Mouse (Mus musculus): ENCODE results near the gene Hdac4. TPM values are rescaled to one million over a fixed set of nuclear protein-coding genes. Genes with fewer than 3 reads are reported as not detected.

The Hdac4 gene
- polyA plus RNA-seq, 1 experiment from 2014 or later: 20.7 TPM

DNA sequence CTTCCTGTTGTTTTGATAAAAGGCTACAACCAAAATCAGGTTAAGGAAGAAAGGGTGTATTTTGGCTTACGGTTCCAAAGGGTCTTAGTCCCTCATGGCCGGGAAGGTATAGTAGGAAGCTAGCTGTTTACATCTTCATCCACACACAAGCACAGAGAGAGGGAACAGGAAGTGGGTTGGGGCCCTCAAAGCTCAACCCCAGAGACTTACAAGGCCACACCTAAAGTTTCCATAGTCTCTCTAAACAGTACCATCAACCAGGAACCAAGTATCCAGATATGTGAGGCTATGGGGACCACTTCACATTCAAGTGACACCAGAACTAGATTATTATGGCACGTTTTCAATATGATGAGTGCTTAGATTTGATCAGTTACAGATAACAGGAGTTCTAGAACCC lies 5.0 kb downstream of the Hdac4 start:
- no peak for DNase-seq (ENCODE audit: low spot score)
- no peaks in the 10 kb centered on the region for H3K27me3 ChIP-seq (ENCODE audit: low read depth, poor library complexity, severe bottlenecking)
- H3K36me3 ChIP-seq: no peaks in the 10 kb centered on the region
- H3K4me3 ChIP-seq: no peak overlapping the region
- no peaks in the 10 kb centered on the region for H3K4me1 ChIP-seq
- 89% methylated on average over 3 of the region's 3 CpGs for WGBS
- H3K9me3 ChIP-seq (replicated peaks): no peaks in the 10 kb centered on the region
- no peak overlapping the region for H3K27ac ChIP-seq

DNA sequence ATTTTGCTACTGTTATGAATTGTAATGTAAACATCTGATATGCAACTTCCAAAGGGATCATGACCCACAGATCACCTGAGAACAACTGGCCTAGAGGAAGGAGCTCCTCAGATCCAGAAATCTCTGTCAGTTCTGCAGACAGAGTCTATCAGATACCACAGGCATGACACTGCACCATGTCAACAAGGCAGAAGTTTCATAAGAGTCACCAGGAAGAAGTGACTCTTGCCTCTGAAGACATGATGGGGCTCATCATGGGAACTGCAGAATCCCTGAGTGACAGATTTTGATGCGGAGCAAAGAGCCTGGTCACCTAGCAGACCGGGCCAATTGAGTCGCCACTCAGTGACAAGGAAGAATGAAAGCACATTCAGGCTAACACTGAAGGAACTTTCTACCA lies 8.4 kb downstream of the Hdac4 start:
- H3K27me3 ChIP-seq (ENCODE audit: low read depth, poor library complexity, severe bottlenecking): no peaks in the 10 kb centered on the region
- H3K4me3 ChIP-seq: no peak overlapping the region
- WGBS: 95% methylated on average over 3 of the region's 3 CpGs
- no peak for DNase-seq (ENCODE audit: low spot score)
- H3K27ac ChIP-seq: no peak overlapping the region
- H3K36me3 ChIP-seq: no peaks in the 10 kb centered on the region
- no peaks in the 10 kb centered on the region for H3K9me3 ChIP-seq (replicated peaks)
- no peaks in the 10 kb centered on the region for H3K4me1 ChIP-seq

DNA sequence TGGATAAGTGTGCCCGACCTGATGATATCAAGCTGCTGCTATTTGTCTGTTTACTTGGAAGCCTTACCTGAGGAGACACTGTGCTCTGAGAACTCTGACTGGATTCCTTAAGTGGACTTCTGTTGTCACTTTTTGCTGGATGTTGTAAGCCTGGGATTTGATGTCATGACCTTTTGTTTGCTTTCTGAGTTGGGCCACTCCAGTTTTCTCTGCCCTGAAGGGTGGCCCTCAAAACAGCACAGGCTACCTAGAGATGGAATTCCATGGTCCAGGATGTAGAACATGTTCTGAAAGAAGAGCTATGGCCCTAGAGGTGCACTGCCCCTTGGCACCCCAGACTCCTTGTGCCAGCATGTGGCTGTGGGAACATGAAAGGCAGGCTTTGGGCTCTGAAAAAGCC lies 10.9 kb downstream of the Hdac4 start:
- H3K36me3 ChIP-seq: no peaks in the 10 kb centered on the region
- no peak for DNase-seq (ENCODE audit: low spot score)
- peaks cover 9% of the 10 kb centered on the region for H3K4me1 ChIP-seq
- H3K27ac ChIP-seq: no peak overlapping the region
- no peak overlapping the region for H3K4me3 ChIP-seq
- WGBS: 76% methylated on average over 1 of the region's 1 CpGs
- no peaks in the 10 kb centered on the region for H3K9me3 ChIP-seq (replicated peaks)
- H3K27me3 ChIP-seq (ENCODE audit: low read depth, poor library complexity, severe bottlenecking): no peaks in the 10 kb centered on the region

DNA sequence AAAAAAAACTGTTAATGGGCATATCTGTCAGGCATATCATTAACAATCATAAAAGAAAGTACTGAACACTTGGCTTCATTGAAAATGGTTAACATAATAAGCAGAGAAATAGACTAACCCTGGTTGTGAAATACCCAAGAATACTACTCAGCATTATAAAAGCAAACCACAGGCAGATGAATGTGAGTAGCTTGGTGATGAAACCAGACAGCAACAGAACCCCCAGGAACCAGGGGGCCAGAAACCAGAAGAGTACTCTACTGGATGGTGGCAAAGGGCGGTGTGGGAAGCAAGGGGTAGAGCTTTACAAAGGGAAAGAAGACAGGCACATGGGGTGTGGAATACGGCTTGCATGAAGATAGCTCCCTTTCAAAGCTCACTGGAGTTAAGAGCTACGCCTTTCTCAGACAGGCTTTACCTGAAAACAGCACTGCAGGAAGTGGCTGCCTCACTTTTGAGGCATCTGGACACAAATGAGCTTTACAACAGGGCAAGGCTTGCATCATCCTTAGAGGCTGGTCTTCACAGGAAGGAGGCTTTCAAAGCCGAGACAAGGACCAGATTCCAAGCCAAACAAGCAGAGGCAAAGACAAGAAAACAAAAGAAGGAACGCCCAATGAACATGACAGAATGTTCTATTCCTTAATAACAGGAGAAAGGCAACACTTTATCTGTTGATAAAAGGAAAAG lies 12.3 kb downstream of the Hdac4 start:
- Histone ChIP-seq H3K9me3 (replicated peaks) (no peaks in the 10 kb centered on the region), H3K4me1 (peaks cover 18% of the 10 kb centered on the region), H3K4me3 (no peak overlapping the region), H3K27ac (no peak overlapping the region), H3K27me3 (ENCODE audit: low read depth, poor library complexity, severe bottlenecking) (no peaks in the 10 kb centered on the region), H3K36me3 (no peaks in the 10 kb centered on the region)
- DNase-seq (ENCODE audit: low spot score): no peak
- WGBS: 79% methylated on average over 5 of the region's 5 CpGs

DNA sequence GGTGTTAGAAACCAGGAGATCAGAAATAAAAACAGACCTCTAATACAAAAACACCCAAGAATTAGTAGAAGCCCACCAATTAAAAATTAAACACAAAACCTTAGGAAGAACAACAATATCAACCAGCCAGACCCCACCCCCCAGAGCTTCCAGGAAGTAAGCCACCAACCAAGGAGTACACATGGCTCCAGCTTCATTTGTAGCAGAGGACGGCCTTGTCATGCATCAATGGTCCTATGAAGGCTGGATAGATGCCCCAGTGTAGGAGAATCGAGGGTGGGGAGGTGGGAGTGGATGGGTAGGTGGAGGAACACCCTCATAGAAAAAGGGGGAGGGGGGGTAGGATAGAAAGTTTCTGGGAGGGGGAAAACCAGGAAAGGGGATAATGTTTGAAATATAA lies 13.5 kb downstream of the Hdac4 start:
- H3K4me3 ChIP-seq: no peak overlapping the region
- no peaks in the 10 kb centered on the region for H3K9me3 ChIP-seq (replicated peaks)
- DNase-seq (ENCODE audit: low spot score): no peak
- no peaks in the 10 kb centered on the region for H3K36me3 ChIP-seq
- peaks cover 30% of the 10 kb centered on the region for H3K4me1 ChIP-seq
- WGBS: 82% methylated on average over 2 of the region's 2 CpGs
- H3K27ac ChIP-seq: no peak overlapping the region
- no peaks in the 10 kb centered on the region for H3K27me3 ChIP-seq (ENCODE audit: low read depth, poor library complexity, severe bottlenecking)

DNA sequence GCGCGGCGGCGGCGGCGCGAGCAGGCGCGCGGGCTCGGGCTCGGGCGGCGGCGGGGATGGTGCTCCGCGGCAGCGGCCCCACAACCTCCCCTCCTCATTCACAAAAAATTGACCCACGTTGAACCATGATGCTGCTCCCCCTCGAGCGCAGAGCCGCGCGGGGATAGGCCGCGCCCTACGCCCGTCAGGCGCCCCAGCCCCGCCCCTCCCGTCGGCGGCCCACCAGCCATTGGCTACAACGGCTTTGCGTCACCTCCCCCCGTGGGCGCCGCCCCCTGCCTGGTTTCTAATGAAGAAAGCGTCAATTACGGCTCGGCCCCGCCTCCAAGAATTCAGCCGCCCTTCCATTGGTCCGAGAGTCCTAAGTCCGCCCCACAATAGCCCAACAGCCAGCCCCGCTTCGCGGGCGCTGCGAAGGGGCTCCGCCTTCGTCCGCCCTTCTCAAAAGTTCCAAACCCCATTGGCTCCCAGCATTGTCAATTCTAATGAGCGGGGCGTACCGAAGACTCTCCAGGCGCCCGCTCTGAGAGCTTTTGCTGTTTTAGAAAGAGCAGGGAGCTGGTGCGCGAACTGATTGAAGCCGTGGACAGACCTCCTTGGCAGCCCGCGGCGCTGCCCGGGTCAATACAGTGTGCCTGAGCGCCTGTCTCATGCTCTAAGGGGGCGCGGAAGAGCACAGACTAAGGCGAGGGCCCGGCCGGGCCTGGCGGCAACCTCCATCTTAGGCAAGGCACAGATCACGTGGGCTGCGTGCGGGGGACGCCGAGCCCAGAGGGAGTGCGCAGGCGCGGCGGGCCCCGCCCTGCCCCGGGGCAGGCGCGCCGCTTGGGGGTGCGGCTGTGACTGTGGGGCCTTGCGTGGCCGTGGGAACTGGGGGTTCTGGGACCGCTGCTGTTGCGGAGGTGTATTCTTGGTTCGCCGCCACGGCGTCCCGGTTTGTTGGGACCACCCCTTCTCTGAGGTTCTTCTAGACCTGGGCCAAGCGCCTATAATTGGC lies 15.1 kb downstream of the Hdac4 start:
- Histone ChIP-seq H3K9me3 (replicated peaks) (no peaks in the 10 kb centered on the region), H3K36me3 (no peaks in the 10 kb centered on the region), H3K27ac (peak overlapping the region; percentile 96), H3K4me1 (peaks cover 32% of the 10 kb centered on the region), H3K4me3 (peak overlapping the region; percentile 84), H3K27me3 (ENCODE audit: low read depth, poor library complexity, severe bottlenecking) (no peaks in the 10 kb centered on the region)
- peak; percentile 98 for DNase-seq (ENCODE audit: low spot score)
- 5% methylated on average over 96 of the region's 97 CpGs for WGBS

DNA sequence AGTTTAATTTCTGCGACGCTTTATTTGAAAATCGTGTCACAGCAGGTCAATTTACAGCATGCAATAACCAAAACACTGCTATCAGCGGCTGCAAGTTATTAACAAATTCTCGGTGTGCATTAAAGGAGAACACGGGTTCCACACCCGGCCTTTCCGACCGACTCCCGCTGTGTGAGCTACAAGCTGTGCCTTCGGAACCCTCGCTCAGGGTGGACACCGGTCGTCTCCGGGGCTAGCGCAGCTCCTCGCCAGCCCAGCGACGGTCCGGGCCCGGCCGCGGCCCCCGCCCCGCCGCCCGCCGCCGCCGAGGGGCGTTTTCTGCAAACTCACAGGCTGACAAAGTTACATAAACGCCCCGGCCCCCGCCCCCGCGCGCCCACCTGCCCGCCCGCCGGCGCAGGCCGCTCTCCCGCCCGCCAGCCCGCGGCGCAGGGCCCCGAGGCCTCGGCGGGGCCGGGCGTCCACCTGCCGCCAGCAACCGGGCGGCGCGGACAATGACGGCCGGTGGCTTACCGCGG lies 16.0 kb downstream of the Hdac4 start:
- Histone ChIP-seq H3K27ac (peak overlapping the region; percentile 96), H3K27me3 (ENCODE audit: low read depth, poor library complexity, severe bottlenecking) (no peaks in the 10 kb centered on the region), H3K4me3 (peak overlapping the region; percentile 84), H3K36me3 (no peaks in the 10 kb centered on the region), H3K4me1 (peaks cover 40% of the 10 kb centered on the region), H3K9me3 (replicated peaks) (no peaks in the 10 kb centered on the region)
- peak; percentile 72 for DNase-seq (ENCODE audit: low spot score)
- WGBS: under 1% methylated on average over 60 of the region's 61 CpGs

DNA sequence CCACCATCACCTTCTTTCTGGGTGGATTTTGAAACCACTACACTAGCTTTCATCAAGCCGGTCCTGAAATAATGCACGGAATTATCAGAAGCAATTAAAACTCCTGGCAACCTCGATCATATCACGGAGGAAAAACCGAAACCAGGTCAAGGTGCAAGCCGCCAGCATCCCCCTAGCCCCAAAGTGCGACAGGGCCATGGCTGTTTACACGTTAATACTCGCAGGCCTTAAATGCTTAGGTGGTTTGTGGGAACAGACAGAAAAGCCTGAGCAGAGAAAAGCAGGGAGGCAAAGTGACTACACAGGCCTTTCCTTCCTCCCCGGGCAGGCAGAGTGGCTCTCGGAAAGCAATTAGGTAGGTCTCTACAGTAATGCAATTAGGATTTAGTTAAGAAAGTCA lies 16.4 kb downstream of the Hdac4 start:
- peak; percentile 46 for DNase-seq (ENCODE audit: low spot score)
- peaks cover 42% of the 10 kb centered on the region for H3K4me1 ChIP-seq
- H3K36me3 ChIP-seq: no peaks in the 10 kb centered on the region

DNA sequence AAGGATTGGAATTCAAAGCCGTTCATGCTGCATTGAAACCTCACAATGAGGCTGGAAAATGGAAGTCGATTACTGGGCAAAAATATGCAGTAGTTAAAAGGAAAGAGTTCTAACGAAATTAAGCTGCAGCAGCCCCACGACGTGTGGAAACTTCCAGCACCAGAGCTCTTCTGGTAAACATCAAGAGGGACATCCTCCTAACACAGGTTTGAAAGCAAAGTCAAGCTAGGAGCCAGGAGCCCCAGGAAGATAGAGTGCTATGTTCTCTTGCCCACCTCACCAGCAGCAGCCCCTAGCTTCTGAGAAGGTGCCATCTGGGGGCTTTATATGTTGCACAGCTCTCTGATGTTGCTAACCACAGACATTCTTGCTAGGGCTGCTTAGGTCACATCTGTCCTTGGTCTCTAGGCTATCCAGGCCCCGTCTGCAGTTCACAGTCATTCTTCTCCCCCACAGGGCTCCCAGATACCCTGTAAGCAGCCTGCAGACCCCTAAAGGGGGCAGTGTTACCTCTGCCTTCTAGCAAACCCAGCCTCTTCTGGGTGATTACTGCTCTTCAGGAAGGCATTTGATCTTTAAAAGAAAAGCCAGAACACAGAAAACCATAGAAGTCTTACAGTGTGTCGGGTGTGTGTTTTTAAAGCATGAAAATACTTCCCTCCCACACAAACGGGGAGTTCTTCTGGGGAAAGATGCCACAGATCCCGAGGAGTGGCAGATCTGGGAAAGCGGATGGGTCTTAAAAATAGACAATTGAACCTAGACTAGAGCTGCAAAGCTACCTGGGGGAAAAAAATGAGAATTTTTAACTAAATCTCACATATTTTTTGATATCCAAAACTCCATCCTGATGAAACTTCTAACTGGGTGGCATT lies 17.2 kb downstream of the Hdac4 start:
- no peaks in the 10 kb centered on the region for H3K36me3 ChIP-seq
- peak overlapping the region; percentile 84 for H3K4me3 ChIP-seq
- H3K9me3 ChIP-seq (replicated peaks): no peaks in the 10 kb centered on the region
- H3K4me1 ChIP-seq: peaks cover 48% of the 10 kb centered on the region
- WGBS: 47% methylated on average over 10 of the region's 10 CpGs
- H3K27me3 ChIP-seq (ENCODE audit: low read depth, poor library complexity, severe bottlenecking): no peaks in the 10 kb centered on the region
- DNase-seq (ENCODE audit: low spot score): peak; percentile 52
- H3K27ac ChIP-seq: peak overlapping the region; percentile 96

More for the DNA sequence above, 16.4 kb downstream of the Hdac4 start:
- Histone ChIP-seq H3K27ac (peak overlapping the region; percentile 96), H3K9me3 (replicated peaks) (no peaks in the 10 kb centered on the region), H3K27me3 (ENCODE audit: low read depth, poor library complexity, severe bottlenecking) (no peaks in the 10 kb centered on the region), H3K4me3 (peak overlapping the region; percentile 84)
- WGBS: 5% methylated on average over 11 of the region's 11 CpGs

DNA sequence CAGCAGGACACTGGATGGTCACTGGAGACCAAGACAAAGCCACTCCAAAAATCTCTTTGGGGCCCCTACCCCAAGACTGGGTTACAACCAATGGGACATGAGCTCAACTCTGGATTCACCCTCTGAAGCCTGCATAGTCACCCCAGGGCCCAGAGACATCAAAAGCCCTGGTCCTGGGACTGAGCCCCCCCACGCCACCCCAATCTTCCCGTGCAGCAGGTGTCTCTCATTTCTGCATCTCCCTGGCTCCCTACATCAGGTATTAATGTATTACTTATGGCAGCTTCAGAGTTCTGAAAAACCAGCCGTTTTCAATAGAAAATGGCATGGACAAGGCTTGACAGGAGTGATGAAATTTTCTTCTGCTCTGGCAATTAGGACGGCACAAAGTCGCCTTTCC lies 17.9 kb downstream of the Hdac4 start:
- no peaks in the 10 kb centered on the region for H3K36me3 ChIP-seq
- DNase-seq (ENCODE audit: low spot score): no peak
- H3K27ac ChIP-seq: no peak overlapping the region; the same call in 1 of the 2 replicates
- WGBS: 63% methylated on average over 5 of the region's 5 CpGs
- peaks cover 48% of the 10 kb centered on the region for H3K4me1 ChIP-seq
- H3K27me3 ChIP-seq (ENCODE audit: low read depth, poor library complexity, severe bottlenecking): no peaks in the 10 kb centered on the region
- no peaks in the 10 kb centered on the region for H3K9me3 ChIP-seq (replicated peaks)
- H3K4me3 ChIP-seq: no peak overlapping the region

DNA sequence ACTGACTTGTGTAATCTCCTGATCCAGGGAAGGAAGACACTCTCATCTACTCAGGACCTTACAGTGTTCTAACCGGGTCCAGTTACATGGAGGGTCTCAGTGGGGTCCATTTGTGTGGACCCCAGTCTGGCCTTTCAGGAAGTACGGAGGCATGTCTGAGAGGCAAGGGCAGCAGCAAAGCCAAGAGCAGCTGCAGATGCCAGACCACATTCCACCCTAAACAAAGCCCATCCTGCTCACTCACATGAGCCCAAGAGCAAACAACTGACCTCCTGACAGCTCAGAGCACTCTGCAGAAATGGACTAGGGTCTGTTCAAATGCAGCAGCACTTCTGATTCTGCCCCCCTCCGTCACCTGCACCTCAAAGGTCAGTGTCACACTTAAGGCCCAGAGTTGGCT lies 18.3 kb downstream of the Hdac4 start:
- Histone ChIP-seq H3K27me3 (ENCODE audit: low read depth, poor library complexity, severe bottlenecking) (no peaks in the 10 kb centered on the region), H3K9me3 (replicated peaks) (no peaks in the 10 kb centered on the region), H3K27ac (no peak overlapping the region; the same call in 1 of the 2 replicates), H3K36me3 (no peaks in the 10 kb centered on the region), H3K4me1 (peaks cover 48% of the 10 kb centered on the region), H3K4me3 (no peak overlapping the region)
- DNase-seq (ENCODE audit: low spot score): no peak
- 86% methylated on average over 3 of the region's 3 CpGs for WGBS

DNA sequence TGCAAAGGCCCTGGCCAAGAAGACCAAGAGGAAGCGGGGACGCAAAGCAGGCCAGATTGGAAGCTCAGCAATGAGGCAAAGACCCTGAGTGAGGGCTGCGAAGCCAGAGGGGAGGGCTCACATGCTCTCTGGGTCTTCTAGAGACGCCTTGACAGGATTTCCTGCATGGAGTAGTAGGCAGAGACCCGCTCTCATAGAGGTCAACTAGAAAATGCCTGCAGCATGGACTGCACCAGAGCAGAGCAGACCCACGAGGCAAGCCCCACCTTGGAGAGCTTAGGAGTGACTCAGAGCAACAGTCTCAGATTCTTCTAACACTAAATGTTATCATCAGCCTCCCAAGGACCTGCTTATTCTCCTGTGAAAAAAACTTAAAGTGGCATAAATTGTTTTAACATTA lies 20.2 kb downstream of the Hdac4 start:
- WGBS: 89% methylated on average over 6 of the region's 6 CpGs
- Histone ChIP-seq H3K27ac (no peak overlapping the region), H3K27me3 (ENCODE audit: low read depth, poor library complexity, severe bottlenecking) (no peaks in the 10 kb centered on the region), H3K36me3 (peaks cover 4% of the 10 kb centered on the region; the same call in 1 of the 2 replicates), H3K4me3 (no peak overlapping the region), H3K9me3 (replicated peaks) (no peaks in the 10 kb centered on the region), H3K4me1 (peaks cover 46% of the 10 kb centered on the region)
- no peak for DNase-seq (ENCODE audit: low spot score)
